Mouse (Mus musculus): ENCODE results near the gene Acap2. TPM values are rescaled to one million over a fixed set of nuclear protein-coding genes. Genes with fewer than 3 reads are reported as not detected.

The Acap2 gene
- polyA plus RNA-seq (2012; rRNA removed): 7.0 and 8.1 TPM in 2 replicates

GRCm38 (mm10) chr16:31200790-31201567, at the start of gene Acap2:
Gene Acap2 (minus strand): TSS chr16:31201245.

DNA sequence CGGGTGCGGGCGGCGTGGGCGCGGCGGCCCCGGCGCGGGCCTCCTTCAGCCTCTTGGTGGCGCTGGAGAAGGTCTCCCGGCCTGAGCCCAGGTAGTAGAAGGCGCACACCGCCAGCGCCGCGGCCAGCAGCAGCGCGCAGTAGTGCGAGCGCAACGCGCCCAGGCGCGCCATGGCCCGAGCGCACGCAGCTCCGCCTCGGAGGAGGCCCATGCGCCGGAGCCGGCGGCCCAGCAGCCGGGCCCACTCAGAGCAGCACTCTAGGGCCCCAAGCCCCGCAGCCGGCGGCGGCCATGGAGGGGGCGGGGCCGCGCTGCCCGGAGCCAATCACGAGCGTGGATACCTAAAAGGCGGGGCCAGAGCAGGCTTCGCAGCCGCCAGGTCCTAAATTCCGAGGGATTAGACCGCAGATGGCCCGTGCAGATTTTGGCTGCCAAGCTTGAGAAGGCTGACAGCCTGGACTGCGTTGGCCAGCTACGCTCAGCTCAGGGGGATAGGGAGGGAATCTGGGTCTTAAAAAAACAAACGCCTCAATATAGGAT, 119.8 kb downstream of the Acap2 start, which contains the start of gene Xxylt1:
Xxylt1 (minus strand) TSS at position 308 of the 540 bp plus-strand sequence.

Other genes with a start within 250 kb of the Acap2 start
- gene Xxylt1, start 119.8 kb downstream of the Acap2 start, polyA plus RNA-seq (2012; rRNA removed): 1.6 and 1.7 TPM in 2 replicates
- 14.2 and 15.5 TPM in 2 replicates for gene Ppp1r2, start 74.0 kb upstream of the Acap2 start, polyA plus RNA-seq (2012; rRNA removed)
- 0.05 TPM in 1 of 2 replicates, not detected in the other for gene Apod, start 113.6 kb upstream of the Acap2 start, polyA plus RNA-seq (2012; rRNA removed)
- 213 and 249 TPM in 2 replicates for gene Bdh1, start 221.0 kb upstream of the Acap2 start, polyA plus RNA-seq (2012; rRNA removed)

Measured in liver, embryonic 18 days (tissue).